Mouse (Mus musculus) embryo, embryonic 11 days (tissue): ENCODE results near the gene Taf15.
A peak's percentile ranks its signal among the peaks of the same experiment; 100 is the strongest.

Experiments
- DNase-seq: peaks from one replicate; pipeline ENCODE4 v3.0.0-alpha.2; 2015

The Taf15 gene

DNA sequence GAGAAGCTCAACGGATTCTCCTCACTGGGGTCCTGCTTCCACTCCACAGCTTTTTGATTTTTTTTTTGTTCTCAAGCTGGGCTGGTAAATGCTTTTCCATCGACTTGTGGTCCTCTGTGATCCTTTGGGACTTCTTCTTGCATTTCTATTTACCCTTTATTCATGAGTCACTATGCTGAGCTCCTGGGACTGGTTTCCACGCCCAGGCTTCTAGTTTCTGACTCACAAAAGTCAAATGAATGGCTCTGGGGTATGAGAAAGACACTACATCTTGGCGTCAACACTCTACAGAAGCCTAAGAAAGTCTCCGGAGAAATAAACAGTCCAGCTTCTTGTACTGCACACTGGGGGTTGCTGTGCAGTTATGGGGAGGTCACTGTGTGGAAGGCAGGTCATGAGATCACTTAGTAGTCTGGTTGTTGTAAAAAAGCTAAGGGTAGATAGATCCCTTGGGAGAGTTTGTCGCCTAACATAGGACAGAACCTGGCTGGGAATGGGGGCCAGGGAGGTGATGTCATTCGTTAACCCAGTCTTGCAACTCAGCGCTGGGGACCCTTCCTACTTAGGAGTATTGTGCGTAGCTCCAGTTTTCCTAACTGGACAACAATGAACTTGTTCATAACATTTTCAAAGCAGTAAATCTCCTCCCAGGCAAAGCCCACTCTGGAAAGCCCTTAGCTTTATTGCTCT is 14.8 kb upstream of the Taf15 start:
- no peak for DNase-seq

DNA sequence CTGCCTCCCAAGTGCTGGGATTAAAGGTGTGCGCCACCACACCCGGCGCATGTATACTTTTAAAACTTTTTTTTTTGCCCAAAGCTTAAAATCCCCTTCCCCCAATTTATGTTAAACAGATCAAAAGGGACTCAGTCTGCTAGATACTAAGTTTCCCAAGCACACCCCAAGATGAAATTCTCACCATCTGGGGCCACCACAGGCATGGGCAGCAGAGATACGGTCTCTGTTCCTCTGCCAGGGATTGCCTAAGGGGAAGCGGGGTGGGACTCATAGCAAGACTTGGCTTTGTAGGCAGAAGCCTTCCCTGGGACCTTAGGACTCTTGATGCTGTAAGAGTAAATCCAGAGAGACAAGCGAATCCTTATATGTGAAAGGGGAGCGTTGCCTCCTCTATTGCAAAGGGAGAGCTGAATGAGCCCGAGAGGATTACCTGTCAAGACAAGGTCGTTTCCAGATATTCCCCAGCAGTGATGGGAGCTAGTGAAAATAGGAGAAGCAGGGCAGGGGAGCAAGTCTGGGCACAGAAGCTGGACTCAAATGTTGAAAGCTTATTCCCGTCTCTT is 11.3 kb upstream of the Taf15 start:
- DNase-seq: no peak

DNA sequence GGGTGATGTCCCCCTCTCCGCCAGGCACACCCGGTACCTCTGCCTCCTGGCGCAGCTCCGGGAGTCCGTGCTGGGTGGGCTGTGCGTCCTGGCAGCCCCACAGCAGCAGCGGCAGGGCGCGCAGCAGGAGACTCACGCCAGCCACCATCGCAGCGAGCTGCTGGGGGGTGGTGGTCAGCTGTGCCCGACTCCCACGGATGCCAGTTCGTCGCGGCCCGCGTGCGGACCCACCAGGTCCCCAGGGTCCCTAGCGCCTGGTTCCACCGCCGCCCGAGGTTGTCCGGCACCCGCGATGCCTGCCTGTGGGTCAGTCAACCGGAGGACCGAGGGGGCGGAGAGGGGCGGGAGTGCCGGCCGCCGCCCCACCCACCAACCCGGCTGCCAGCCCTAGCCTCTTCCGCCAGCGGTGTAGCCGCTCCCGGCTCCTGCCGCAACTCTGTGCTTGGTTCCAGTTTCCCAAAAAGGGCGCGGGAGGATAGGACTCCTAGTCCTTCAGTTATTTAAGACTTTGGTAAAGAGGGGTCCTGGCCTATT is 10.1 kb upstream of the Taf15 start, which contains the start of gene Mmp28:
Gene Mmp28, minus strand, starts transcription at position 361 of the 534 bp plus-strand sequence.
- DNase-seq: peak; percentile 75

DNA sequence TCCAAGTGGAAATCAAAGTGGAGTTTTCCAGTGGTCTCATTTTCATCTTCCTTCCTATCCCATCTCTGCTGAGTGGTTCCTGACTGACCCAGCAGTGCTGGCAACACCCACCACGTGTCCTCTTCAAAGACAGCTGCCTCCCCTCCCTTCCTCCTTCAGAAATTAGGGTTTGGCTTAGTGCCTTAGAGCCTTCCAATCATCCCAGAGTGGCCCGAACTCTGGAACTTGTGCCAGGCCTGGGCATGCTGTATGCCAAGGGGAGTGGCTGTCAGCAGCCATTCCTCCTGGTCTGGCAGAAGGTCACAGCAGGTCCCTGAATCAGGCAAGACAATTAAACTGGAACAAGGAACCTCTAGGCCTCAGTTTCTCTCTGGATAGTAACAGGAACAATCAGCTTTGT is 6.9 kb upstream of the Taf15 start:
- no peak for DNase-seq

DNA sequence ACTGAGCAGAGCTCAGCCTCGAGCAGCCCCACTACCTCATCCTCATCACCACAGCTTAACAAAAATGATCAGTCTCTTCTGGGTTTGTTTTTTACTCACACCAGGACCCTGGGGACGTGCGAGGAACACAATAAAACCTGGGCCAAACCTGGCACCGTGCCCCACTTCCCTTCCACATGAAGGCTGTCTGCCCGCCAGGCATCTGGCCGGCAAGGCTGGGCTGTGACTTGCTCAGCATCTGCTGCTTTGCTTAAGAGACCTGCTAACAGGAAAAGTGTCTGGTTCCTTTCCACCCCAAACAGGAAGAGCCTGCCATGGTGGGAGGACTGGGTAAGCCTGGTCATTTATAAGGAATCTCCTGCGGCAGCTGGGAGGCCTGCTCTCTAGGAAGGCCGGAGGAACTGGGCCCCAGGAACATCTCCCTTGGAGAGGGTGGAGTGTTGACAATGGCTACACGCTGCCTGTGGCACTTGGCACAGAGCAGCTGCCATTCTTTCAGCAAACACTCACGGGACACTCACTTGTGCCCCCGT is 5.7 kb upstream of the Taf15 start:
- no peak for DNase-seq

DNA sequence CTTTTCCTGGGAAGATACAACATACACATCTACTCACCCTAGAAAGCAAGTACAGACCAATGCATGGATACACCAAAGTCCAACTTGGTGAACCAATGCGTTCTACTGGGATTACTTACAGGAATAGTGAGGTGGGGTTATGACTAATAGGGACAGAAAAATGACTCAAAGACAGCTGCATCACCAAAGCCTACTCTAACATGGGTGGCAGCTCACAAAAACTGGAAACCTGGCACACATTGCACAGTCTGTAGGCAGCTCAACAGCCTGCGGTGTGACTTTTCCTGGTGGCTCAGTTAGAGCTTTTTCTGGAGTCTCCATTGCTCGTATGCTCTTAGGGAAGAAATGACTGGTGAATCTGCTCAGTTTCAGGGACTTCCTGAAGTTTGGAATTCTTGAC is 4.1 kb upstream of the Taf15 start:
- DNase-seq: no peak

DNA sequence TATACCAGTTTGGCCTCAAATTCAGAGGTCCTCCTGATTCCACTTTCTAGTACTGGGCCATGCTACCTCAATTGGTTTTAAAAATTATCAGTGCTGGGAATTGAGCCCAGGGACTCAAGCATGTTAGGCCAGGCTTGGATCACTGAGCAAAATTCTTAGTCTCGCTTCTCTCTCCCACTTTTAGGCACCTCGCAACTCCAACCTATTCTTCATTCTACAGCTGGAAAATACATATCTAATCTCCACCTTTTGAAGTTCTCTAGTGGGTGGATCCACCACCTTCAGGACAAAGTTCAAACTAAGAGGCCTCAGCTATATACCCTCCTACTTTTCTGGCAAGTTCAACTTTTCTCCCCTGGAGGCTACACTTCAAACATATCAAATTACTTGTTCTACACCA is 1.1 kb upstream of the Taf15 start:
- DNase-seq: no peak

DNA sequence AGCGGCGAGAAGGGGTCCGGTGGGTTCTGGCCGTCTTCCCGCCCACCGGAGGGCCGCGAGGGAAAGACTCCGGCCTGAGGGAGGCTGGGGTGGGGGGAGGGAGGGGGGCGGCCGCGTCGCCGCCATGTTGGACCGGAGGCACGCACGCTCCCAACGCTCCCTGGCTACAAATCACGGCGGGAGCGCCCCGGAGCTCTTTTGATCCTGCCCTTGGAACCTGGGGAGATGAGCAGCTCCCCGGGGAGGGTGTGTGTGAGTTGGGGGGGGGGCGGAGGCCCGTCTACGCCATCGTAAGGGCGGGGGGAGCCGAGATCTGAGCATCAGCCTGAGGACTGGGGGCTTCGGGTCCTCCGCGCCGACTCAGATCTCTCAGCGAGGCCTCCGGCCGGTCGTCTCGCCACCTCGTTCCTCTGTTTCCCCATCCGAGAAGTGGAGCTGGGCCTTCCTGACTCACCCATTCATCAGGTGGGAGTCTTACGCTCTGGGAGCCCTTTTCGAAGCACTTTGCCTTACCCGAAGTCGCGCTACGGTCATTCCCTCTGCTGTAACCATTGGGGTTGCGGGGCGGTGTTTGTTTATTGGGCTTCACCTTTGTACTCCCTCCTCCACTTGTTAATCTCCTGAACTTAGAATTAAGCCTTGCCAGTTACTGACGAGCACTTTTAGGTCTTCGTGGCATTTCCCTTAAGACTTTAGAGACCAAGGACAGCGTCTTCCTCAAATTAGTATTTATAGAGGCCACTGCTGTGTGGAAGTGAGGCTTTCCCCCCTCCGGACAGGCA is 540 bp downstream of the Taf15 start:
- peak; percentile 83 for DNase-seq

DNA sequence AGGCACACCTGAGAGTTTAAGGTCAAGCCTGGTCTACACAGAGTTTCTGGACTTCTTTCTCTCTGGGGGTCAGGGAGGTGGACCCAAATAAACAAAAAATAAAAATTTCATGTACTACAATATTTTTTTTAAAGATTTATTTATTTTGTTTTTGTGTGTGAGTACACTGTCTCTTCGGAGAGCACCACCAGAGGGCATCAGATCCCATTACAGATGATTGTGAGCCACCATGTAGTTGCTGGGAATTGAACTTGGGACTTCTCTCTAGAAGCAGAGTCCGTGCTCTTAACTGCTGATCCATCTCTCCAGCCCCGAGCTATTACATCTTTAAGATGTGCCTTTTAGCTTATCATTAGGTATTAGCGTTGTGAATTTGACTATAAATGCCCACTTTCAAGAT is 18.6 kb downstream of the Taf15 start:
- peak; percentile 11 for DNase-seq

DNA sequence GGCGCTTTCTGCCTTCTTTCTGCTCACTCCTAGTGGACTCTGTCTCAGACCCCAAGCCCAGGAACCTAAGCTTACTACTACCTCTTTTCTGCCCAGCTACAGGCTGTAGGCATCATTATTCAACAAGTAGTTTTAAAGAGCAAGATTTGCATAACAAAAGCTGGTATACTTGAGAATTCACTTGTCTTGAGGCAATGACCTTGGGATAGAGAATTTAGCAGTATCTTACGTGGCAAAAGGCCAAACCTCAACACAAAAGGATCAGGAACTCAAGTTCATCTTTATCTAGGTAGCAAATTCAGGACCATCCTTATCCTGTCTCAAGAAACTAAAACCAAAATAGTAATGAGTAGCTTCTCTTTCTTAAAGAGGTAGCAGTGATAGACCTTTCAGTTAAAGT is 22.7 kb downstream of the Taf15 start:
- no peak for DNase-seq

DNA sequence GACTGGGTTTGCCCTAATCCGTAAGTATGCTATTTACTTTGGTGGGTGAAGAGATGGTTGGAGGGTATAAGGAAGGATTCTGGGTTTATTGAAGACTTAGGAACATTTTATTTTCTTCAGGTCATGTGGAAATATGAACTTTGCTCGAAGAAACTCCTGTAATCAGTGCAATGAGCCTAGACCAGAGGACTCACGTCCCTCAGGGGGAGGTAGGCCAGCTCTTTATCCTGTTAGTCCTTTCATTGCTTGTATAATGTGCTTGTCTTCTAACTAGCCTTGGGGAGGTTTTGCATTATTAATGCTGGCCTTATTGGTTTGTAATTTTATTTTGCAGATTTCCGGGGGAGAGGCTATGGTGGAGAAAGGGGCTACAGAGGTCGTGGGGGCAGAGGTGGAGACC is 31.4 kb downstream of the Taf15 start:
- DNase-seq: no peak

DNA sequence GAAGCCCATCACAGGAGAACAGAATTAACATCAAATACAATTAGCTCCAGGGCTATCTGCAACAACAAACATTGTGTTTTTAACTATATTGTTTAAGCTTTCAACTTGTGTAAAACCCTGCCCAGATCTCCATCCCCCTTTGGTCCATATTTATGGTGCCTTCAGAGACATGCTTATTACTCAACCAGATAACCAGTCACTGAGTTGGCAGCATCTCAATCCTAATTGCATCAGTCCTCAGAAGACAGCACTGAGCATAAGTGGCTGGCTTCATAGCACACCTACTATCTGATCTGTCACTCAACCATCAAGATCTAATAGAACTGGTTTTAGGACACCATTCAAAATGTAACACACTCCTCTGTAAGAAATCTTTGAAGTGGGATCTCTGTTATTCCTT is 36.6 kb downstream of the Taf15 start:
- no peak for DNase-seq

DNA sequence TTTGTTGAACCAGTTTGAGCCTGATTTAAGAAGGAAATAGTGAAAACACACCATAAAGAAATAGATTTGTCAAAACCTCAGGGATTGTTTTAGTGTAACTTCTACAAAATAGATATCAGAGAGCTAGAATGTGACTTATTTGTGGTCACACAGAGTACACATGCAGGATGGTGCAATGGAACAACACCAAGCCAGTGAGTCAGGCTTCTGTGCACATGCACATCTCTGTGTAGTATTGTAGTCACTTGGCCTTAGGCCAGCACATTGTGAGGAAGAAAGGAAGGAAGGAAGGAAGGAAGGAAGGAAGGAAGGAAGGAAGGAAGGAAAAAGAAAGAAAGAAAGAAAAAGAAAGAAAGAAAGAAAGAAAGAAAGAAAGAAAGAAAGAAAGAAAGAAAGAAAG is 44.3 kb downstream of the Taf15 start:
- DNase-seq: no peak

DNA sequence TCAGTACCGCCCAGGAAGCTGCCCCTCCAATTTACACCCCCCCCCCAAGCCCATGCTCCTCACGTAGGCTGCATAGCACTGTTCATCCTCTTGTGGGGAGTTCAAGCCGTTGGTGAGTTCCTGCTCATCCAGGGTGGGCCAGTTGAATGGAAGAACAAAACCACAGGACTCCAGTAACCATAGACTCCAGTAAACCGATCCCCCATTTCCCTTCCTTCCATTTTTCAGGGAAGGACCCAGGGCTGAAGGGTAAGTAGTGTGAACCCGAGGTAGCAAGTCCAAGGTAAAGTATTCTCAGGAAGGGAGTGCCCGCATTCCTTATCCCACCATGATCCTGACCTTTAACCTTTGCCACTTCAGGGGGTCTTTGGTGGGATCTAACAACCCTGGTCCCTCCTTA is 45.5 kb downstream of the Taf15 start:
- no peak for DNase-seq

DNA sequence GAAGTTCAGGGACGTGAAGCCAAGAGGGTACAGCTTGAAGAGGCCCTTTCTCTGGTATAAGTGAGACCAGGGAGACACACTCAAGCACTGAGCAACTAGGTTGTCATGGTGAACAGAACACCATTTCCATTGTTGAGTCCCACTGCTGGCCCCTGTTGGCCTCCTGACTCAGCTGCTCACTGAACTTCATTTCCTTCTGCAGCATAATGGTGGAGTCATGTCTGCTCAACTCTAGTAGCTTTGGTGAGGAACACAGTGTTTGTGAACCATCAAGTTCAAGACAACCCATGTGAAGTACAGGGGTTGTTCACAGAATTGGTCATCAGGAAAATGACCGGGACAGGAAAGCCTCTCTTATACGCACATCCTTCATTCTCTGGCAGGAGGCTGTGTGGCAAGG is 49.2 kb downstream of the Taf15 start, which contains the start of gene Heatr9:
Gene Heatr9, minus strand, starts transcription at position 101 of the 400 bp plus-strand sequence.
- DNase-seq: no peak

DNA sequence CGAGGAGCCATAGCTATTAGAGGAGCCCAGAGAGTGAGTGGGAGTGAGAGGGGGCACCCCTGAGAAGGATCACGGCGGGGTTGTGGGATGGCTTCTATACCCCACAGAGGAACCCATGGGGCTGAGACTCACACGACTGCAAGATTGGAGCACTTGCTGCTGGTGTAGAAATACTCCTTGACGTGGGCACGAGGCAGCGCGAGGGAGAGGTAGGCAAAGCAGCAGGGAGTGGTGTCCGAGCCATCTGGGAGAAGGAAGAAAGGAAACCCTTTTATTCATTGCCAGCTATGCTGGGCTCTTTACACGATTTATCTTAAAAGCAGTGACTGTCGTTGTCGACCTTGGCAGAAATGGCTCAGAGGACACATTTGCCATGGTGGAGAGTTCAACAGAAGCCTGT is 56.1 kb downstream of the Taf15 start:
- DNase-seq: no peak

DNA sequence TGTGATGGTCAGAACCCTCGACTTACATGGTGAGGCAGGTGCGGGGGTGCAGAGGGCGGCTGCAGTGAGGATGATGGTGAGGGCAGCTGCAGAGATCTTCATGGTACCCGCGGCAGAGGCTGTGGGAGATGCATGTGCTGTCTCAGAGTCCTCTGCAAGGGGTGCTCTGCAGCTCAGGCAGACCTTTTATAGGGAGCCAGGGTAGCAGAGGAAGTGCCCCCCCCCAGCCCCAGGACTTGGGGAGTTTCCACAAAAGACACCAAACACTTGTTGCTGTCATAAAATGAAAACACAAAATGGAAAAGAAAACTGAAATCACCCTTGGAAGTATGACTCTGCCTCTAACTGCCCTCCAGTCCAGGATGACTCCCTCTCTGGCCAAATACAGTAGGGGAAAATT is 57.5 kb downstream of the Taf15 start, which contains the start of gene Ccl5:
Gene Ccl5, minus strand, starts transcription at position 159 of the 400 bp plus-strand sequence.
- DNase-seq: no peak

DNA sequence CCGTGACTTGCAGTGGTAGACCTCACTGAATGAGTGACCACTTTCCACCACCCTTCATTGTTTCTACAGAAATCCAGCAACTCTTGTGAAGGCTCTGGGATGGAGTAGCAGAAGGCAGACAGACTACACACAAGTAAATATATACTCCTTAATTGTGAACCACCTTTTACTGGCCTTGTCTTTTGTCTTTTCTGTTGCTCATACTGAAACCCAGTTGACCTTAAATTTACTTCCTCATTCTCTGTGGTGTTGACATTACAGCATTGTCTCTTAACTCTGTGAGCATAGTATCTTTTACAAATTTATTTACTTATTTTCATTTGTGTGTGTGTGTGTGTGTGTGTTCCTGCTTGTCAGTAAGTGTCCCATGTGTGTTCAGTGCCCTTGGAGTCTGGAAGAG is 60.3 kb downstream of the Taf15 start:
- DNase-seq: no peak

DNA sequence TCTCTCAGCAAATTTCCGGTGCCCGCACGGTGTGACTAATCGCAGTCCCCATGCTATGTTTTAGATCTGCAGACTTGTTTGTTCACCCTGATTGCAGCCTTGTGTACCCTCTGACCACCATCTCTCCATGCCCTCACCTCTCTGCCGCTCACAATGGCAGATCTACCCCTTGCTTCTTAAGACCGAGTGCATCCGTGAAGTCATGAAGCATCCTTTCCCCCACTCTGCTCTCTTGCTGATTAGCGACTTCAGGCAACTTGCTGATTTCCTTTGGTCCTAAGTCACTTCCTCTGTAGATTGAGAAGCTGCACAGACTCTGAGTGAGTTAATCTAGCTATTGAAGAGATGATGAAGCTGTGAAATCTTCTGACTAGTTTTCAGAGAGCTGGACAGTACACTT is 61.3 kb downstream of the Taf15 start:
- DNase-seq: no peak

DNA sequence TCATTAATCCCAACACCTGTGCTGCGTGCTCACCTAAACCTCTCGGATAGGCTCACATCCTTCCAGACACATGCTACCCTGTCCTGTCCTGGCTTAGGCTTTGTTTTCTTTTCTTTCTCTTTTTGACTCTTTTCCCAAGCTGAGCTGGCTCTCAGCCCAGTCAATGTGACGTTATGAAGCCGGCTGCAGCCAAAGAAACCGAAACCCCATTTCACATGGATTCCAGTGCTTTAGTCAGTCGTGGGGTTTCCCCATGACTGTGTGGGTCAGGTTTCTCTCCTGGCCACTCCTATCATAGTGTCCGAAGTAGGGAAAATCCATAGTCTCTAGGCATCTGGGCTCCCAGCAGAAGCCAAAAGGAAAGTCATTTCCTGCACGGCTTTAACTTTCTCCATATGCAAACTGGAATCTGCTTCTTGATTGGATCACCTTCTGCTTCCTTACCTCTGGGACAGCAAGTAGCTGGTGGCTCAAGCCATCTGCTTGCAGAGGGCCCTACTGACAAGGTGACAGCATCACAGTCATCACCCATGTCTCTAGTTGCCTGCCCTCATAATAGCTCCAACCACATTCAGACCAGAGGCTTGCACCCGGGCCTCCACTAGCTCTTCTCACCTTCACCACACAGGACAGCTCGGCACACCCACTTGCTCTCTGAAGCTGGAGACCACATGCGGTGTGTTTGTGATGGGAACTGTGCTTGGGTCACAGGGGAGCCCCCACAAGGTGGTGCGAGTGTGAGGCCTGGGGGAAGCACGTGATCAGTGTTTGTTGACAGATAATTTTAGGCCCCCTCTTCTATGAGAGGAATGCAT is 61.9 kb downstream of the Taf15 start:
- DNase-seq: peak; percentile 30

DNA sequence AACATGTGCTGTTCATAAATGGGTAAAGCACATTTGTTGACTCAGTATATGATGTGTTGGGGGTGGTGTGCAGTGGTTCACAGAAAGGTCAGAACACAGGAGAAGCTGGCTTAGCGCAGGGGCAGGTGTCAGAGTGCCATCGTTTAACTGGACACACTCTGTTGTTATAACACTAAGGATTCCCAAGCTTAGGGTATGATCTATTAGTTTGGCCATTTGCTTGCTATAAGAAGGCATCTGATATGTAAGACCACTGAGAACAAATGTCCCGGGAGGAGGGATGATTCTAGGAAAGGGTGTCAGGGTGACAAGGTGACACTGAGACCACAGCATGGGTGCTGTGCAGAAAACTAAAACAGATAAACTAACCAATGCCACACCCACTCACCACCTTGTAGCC is 63.9 kb downstream of the Taf15 start:
- no peak for DNase-seq

DNA sequence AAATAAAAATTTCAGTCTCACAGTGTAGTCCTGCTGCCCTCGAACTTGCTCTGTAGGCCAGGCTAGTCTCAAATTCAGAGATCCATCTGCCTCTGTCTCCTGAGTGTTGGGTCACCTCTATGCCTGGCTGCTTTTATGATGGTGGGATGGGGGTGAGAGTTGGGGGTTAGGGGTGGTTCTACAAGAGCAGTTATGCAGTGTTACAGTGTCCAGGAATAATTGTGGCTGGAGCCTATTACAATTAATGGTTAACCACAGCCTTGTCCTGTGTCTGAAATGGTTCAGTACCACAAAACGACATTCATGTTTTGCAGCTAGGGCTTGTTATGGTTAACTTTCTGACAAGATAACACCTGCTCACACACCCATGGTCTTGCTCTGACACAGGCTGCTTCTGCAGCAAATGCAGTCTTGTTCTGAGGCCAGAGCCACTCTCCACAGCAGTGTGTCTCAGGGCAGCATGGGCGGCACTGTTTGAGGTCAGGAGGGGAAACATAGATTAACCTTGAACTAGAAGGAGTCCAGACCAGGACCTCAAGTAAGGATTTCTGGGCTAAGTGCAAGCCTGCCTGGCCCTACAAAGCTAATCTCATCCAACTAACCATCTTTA is 65.9 kb downstream of the Taf15 start:
- DNase-seq: no peak
